In the genomic region with DNA sequence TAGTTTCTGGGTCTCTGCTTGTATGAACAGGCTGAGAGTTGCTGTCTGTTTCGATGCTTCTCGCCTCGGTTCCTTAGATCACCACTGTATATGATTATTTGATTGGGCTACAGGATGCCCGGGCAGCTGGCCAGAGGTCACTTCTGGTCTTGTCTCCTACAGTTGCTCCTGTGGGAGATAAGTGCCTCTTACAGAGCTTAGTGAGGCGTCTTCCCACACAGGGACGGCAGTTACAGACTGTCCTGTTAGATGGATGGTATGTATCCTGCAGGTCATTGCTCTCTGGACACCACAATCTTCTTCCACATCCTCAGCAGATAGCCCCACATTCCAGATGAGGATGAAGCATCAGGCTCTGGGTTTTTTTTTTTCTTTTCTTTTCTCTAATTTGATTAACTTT, we compare ENCODE assay signal across 26 mouse cellular contexts.
"Had no signal": no experiment of that assay in that cellular context is flagged by ENCODE, and none has a peak within 500 bp of the region (broad histone marks: within the 10 kb centered on the region; RNA-seq: fewer than 3 reads in every experiment).

No protein-coding gene starts in this region.

- H3K27me3 ChIP-seq: embryonic facial prominence, embryonic 12.5 days; embryonic facial prominence, embryonic 13.5 days; embryonic facial prominence, embryonic 15.5 days; forebrain, embryonic 12.5 days; forebrain, embryonic 13.5 days; forebrain, embryonic 15.5 days had no signal

- H3K4me1 ChIP-seq: embryonic facial prominence, embryonic 10.5 days; embryonic facial prominence, embryonic 12.5 days; embryonic facial prominence, embryonic 13.5 days; embryonic facial prominence, embryonic 15.5 days; forebrain, embryonic 10.5 days; forebrain, embryonic 12.5 days; forebrain, embryonic 13.5 days; forebrain, embryonic 15.5 days; heart, embryonic 10.5 days had no signal

- H3K9me3 ChIP-seq: embryonic facial prominence, embryonic 10.5 days; embryonic facial prominence, embryonic 12.5 days; embryonic facial prominence, embryonic 13.5 days; embryonic facial prominence, embryonic 15.5 days; forebrain, embryonic 10.5 days; forebrain, embryonic 12.5 days; forebrain, embryonic 13.5 days; forebrain, embryonic 15.5 days; heart, embryonic 10.5 days had no signal

- H3K27ac ChIP-seq: embryonic facial prominence, embryonic 10.5 days; embryonic facial prominence, embryonic 12.5 days; embryonic facial prominence, embryonic 13.5 days; embryonic facial prominence, embryonic 15.5 days; forebrain, embryonic 10.5 days; forebrain, embryonic 12.5 days; forebrain, embryonic 13.5 days; forebrain, embryonic 15.5 days; gastrocnemius, adult 2 months; heart, embryonic 10.5 days had no signal

- H3K9ac ChIP-seq: embryonic facial prominence, embryonic 12.5 days; embryonic facial prominence, embryonic 13.5 days; embryonic facial prominence, embryonic 15.5 days; forebrain, embryonic 12.5 days; forebrain, embryonic 13.5 days; forebrain, embryonic 15.5 days had no signal

- DNase-seq: cerebellum, adult 8-10 months; cerebellum, adult 9-10 months; cerebellum, adult 9-11 months; cerebellum, postnatal 10 days; cerebellum, postnatal 14 days; cerebellum, postnatal 25 days; cerebellum, postnatal 36 days; embryo, embryonic 11 days; gastrocnemius, adult 2 months; gastrocnemius, postnatal 10 days; gastrocnemius, postnatal 14 days; gastrocnemius, postnatal 25 days; gastrocnemius, postnatal 36 days; heart, adult 18-20 months had no signal

- ATAC-seq: forebrain, embryonic 13.5 days; forebrain, embryonic 14.5 days; forebrain, embryonic 15.5 days; forebrain, embryonic 16.5 days had no signal

- H3K36me3 ChIP-seq: embryonic facial prominence, embryonic 10.5 days; embryonic facial prominence, embryonic 12.5 days; embryonic facial prominence, embryonic 13.5 days; embryonic facial prominence, embryonic 15.5 days; forebrain, embryonic 10.5 days; forebrain, embryonic 12.5 days; forebrain, embryonic 15.5 days; heart, embryonic 10.5 days had no signal

- H3K4me2 ChIP-seq: embryonic facial prominence, embryonic 12.5 days; embryonic facial prominence, embryonic 13.5 days; embryonic facial prominence, embryonic 15.5 days; forebrain, embryonic 12.5 days; forebrain, embryonic 13.5 days; forebrain, embryonic 15.5 days had no signal

- H3K4me3 ChIP-seq: embryonic facial prominence, embryonic 10.5 days; embryonic facial prominence, embryonic 12.5 days; embryonic facial prominence, embryonic 13.5 days; embryonic facial prominence, embryonic 15.5 days; erythroblast, embryonic 14.5 days; forebrain, embryonic 10.5 days; forebrain, embryonic 12.5 days; forebrain, embryonic 13.5 days; forebrain, embryonic 15.5 days; gastrocnemius, adult 2 months; heart, embryonic 10.5 days had no signal
